Mouse (Mus musculus) right cerebral cortex, postnatal 4 days (tissue): ENCODE data around the gene Slit1.

Experiments
- DNase-seq: peaks from one replicate; pipeline ENCODE4 v3.0.0-alpha.2; 2022

The Slit1 gene

DNA sequence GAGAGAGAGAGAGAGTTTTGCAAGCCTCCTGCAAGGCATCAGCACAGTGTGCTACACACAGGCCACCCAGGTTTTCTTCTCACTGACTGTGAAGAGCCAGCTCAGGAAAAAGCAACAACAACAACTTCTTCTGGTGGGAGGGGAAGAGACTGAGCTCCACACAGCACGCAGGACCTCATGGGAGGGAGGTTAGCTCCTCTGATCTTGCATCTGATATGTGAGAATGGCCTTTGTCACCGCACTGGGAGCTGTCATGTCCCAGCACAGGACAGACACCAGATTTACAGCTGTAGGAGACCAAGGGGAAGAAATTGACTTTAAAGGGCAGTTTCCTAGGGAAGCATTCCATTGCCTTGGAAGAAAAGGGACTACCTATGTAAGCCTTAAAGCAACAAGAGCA, 20.1 kb downstream of the Slit1 start:
- DNase-seq: no peak

DNA sequence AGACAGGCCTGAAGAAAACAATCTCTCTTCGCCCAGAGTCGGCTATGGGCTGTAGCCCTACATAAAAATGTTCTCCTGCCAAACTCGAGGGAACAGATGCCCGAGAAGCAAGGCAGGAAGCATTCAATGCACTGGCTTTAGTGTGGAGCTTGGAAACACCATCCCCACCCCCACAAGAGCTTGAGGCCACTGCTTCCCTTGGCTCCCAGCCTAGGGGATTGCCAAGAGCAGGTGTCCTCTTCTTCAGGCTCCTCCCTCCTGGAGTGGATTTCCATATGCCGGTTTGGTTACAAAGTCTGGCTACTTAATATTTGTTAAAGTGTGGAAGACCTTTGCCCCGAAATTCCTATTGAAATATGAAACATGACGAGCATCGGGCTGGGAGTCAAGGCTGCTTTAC, 24.0 kb downstream of the Slit1 start:
- DNase-seq: no peak

DNA sequence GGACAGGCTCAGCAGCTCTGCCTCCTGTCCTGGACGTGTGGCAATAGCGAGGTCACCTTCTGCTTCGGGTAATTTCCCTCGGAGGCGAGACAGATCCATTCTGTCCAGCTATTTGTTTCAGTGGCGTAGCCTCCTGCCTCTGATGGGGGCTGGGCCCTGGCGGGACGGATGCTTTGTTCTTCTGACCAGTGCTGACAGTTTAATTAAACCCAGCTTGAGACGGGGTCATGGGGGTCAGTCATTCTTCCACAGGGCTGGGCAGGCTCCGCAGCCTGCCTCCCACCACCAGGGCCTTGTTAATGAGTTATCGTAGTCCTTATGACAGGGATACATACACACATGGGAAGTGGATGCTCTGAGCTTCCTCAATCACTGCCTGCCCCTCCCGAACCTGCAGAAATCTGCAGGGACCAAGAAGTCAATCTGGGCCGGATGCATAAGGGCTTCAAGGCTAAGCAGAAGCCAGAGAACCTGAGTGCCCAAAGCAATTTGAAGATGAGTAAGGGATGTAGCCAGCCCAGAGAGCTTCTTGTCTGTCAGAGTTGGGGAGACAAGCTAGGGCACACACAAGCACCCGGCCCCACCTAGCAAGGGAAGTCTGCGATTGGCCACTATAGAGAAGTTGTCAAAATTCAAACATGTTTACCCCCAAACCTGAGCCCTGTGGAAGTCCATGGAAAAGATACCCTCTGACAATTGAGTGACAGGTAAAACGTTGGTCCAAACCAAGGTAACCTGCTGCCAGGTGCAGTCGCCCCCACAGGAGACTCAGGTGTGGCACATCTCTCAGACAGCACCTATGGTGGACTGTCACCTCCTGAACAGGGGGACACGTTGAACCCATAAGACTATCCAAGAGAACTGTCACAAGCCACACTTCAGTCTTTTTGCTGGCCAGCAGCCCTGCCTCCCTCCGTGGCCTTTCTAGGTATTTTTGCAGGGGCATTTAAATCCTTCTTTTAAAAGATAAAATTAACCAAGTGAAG, 26.9 kb downstream of the Slit1 start:
- DNase-seq: no peak

DNA sequence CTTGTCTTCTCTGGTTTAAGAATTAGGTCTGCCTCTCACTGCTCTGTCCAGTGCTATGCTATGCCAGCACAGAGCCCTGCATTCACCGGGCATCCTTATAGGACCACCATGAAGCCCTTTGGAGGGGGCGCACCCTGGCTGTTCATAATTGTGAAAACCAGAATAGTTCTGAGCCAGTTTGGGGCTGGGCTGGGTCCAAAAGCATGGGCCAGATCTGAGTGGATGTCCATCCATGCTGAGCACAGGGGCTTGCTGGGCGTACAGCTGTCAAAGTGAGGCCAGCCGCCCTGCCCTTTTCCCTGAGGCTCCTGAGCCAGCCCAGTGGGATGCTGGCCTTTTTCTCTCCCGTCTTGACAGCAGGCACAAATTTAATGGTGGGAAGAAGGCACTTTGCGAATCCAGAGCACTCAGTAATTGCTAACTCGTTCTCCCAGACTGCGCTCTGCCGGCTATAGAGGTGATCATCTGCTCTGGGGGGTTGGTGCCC, 29.0 kb downstream of the Slit1 start:
- no peak for DNase-seq

DNA sequence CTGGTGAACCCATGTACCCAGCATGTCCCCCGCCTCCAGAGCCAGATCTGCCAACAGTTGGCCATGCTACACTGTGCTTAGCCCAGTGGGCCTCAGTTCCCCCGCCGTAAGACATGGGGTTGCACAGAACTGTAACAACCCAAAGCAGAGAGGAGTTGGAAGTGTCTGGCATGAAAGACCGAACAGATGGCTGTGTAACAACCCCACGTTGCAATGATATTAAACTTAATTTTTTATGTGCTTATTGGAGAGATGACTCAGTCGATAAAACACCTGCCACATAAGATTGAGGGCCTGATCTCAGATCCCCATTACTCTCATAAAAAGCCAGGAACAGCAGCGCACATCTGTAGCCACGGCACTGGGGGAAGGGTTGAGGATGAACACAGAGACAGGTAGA, 30.6 kb downstream of the Slit1 start:
- DNase-seq: no peak

DNA sequence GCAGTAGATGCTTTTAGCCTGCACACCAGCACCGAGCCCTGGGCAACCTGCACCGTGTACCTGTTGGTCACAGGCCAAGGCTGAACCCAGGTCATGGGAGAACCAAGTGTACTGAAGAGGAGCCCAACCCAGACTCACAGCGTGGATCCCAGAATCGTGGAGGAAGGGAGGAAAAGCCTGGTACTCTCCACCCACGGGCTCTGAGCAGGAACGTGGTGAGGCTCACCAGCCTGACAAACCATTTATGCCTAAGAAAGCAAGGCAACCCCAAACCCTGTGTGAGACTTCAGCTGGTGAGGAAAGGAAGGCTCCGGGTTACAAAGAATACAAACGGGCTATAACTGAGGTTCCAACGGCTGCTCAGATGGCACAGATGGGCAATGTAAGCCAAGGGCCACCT, 31.8 kb downstream of the Slit1 start:
- no peak for DNase-seq

DNA sequence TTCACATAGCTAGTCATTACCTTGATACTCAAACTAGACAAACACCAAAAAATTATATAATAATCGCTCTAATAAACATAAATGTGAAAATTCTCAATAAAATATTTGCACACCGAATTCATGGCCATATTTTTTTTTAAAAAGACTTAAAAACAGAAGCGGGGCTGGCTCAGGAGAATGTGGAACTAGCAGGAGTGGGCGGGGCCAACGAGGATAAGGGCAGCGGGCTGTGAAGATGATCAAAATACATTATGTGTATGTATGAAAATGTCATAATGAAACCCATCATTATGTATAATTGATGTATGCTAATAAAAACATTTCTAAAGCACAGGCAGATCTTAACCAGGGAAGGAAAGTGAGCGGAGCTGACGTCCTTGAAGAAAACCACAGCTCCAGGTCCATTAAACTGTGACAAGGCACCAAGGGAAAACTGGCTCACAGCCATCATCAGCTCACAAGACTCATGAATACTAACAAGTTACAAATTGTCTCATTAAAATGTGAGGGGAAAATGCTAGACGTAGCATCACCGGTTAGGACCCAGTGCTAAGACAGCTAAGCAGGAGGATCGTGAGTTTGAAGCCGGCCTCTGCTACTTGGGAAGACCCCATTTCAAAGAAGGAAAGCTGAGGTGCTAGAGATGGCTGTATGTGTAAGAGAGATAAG, 33.8 kb downstream of the Slit1 start:
- no peak for DNase-seq

DNA sequence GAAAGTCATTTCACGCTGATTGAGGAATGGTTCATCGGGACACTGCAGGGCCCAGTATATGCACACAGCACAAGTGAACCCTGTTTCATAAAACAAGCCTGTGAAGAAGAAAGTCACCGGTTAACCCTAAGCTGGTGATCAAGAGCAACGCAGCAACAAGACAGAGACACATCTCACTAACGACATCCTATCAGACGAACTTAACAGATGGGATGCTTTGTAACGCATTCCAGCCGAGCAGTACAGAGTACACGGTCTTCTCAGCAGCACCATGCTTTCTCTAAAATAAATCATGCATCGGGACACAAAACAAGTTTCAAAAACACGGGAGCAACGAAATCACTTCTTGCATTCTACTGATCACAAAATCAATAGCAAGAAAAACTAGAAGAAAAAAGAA, 35.6 kb downstream of the Slit1 start:
- no peak for DNase-seq

DNA sequence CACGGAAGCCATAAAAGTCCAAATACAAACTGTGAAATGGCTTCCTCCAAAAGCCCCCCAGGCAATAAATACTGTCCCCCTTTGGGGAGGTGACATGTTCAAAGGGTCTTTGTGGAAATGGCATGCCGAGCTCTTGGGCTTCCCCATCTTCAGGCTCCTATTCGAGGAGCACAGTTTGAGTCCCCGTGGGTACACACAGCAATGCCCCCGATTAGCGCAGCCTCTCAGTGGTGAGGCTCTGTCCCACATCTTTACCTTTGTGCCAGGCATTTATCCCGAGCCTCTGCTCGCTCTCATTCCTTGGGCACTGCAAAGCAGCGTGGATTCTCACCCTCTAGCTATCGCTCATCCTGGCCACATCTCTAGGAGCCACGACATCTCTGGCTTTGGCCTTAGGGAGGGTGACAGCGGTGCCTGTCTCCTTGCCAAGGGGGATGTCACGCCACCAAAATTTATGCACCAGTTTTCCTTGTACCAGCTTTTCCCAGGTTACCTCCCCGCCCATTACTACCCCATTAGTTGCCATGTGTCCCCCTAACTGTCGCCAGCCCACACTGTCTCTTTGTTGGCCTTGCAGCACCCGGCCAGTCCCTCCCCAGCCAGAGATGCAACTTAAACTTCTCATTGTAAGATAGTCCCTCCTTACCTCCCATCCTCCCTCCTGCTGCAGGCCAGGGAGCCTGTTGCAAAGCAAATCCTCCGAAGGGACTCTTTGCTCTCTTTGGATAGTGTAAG, 37.2 kb downstream of the Slit1 start:
- no peak for DNase-seq

DNA sequence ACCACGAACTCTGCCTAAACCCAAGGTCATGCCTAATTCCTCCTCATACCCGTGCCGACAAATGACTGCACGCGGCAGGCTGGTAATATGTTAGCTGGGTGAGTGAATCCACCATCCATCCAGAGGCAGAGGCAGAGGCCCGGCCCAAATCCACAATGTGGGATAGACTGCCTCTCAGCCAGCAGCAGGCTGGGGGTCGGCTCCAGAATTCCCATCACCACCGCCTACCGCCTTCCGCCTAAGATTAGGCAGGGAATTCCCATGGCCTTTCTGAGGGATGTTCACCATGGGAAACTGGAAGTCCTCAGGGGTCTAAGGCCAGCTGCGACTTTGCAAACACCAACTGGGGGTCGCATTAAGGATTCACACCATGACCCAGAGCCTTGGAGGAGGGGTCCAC, 38.0 kb downstream of the Slit1 start:
- DNase-seq: no peak

DNA sequence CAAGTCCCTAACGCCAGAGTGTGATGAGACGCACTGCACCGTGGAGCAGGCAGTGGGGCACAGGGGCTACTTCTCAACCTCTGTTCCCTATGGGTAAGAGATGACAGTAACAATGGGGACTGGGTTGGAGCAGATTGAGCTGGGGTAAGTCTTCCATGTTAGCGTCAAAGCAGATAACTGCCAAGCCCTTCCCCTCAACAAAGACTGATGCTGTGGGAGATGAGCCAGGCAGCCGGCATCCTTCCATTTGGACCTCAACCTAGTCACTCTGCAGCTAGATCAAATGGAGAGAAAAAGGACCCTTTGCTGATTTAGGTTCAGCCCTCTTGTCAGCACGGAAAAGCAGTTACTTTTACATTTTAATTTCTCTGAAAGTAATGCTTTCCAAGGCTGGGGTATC, 40.8 kb downstream of the Slit1 start:
- no peak for DNase-seq

DNA sequence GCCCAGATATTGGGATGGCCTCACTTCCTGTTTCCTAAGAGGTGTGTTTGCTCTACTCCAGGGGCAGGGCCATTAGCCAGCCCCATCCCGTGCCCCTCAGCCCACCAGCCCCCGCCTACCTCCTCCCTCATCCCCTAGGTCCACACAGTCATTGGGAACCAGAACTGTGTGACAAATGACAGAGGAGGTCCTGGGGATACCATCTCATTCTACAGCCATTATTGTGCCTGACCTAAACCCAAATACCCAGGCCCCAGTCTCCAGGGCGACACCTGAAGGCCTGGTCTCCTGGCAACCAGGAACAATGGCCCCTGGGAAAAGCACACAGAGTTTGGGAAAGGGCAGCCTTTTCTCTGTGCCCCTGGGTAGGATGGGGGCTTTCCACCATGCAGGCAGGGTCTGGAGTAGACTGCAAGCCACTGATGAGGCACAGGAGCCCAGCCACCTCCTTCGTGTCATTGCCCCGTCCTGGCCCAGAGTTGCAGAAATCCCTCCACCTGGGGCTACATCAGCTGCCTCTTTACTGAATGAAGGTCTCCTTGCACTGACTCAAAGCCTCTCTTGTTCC, 44.5 kb downstream of the Slit1 start:
- DNase-seq: no peak

DNA sequence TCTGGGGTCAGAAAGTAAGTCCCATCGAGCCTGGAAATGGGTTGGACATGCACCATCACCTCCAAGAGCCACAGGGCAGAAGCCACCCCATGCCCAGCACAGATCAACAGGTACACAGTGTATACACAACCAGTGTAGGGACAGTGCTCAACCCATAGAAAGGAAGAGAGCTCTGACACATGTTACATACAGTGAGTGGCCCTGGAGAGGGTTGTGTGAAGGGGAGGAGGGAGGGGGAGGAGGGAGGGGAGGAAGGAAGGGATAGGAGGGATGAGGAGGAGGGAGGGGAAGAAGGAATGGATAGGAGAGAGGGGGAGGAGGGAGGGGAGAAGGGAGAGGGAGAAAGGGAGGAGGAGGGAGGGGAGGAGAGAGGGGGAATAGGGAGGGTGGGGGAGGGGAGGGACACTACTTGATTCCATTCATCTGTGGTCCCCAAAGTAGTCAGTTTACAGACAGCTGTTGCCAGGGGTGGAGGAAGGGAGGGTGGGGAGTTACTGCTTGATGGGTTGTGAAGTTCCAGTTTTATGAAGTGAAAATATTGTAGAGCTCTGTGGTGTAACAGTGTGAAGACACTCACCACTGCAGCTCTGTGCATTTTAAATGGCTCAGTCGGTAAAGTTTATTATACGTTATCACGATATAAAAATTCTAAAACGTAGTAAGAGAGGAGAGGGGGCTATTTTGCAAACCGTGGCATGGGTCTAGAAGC, 45.5 kb downstream of the Slit1 start:
- no peak for DNase-seq

DNA sequence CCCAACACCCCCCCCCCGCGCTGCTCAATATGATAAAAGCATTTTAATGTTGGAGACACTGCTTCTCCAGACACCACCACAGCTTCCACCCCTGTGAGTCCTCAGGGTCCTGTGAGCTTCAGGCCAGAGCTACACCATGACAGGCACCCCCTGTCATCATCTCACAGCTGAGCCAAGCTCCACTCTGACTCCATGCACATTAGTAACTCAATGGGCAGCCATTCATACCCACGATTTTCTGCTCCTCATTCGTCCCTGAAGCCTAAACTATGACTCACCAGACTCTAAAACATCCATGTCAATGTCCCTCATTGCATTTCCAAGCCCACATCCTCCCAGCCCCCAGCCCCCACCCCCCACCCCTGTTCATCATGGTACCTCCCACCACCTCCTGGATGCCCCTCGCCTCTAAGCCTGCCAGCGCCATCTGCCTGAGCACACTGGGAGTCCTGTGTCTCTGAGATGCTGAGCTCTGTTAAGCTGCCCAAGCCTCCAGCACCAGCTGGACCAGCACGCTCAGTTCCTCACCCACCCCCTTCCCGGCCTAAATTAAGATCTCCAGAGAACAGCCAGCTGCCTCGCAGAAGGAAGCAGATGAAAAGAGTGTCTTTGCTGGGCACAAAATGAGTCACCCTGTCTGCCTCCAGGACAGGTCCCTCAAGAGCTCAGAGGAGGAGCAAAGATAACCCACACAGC, 46.2 kb downstream of the Slit1 start:
- peak; percentile 59 for DNase-seq

DNA sequence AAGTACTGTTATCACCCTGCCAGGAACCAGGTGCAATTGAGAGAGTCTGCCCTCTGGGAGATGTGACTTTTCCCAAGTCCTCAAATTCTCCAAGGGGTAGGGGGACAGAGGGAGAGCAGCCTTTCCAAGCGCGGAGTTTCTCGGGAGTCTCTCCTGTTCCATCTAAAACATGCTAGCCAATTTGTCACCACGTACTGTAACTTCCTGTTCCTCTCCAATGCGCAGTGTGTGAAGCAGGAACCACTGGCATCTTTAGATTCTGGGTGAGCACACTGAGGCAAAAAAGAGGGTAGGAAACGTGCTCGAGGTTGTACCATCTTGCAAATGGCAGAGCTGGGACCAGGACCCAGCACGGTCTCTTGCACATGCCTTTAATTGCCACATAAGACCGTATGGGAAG, 47.0 kb downstream of the Slit1 start:
- no peak for DNase-seq

DNA sequence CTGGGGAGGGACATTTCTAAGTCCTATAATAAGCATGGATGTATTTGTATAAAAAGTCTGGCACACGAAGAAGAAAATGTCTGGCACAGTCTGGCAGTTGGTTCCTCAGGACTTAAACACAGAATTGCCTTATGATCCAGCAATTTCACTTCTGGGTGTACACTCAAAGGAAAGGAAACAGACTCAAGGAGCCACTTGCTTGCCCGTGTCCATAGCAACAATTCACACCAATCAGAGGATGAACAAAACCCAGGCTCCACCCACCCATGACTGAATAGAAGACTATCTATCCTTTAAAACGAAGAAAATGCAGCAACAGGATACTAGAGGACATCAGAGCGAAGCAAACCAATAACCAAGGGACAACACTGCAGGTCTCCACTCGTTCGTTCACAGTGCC, 48.4 kb downstream of the Slit1 start:
- no peak for DNase-seq

DNA sequence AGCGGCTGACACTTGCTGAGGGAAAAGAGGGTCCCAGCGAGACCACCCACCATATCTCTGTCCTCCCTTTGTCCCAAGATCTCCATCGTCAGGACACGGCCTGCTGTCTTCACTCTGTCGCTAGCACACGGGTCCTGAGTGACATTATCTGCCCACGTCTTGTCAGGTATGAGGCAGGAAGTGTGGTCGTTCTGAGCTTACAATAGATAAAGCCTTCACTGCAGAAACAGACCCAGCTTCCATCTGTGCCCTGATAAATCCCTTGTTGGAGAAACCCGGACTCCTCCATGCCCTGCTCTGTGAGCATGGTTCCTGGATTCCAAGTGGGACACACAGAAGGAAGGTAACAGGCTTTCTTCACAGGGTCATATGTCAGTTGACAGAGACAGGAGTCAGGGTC, 48.9 kb downstream of the Slit1 start:
- DNase-seq: no peak

DNA sequence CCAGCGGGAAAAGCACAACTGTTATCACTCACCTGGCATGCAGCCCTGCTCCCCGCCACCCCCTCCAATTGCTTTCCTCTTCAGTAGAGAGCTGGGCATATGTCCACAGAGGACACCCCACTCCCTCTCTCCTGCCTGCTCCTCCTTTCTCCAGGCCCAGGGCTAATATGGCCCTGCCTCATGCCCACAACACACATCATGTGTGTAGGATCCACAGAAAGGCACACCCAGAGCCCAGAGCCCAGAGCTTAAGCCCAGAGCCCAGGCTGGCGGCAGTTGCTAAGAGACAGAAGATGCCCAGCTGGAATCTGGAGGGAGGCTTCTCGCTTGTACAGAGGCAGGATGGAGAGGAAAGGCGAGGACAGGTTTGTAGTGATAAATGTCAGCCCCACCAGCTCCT, 49.7 kb downstream of the Slit1 start:
- no peak for DNase-seq

DNA sequence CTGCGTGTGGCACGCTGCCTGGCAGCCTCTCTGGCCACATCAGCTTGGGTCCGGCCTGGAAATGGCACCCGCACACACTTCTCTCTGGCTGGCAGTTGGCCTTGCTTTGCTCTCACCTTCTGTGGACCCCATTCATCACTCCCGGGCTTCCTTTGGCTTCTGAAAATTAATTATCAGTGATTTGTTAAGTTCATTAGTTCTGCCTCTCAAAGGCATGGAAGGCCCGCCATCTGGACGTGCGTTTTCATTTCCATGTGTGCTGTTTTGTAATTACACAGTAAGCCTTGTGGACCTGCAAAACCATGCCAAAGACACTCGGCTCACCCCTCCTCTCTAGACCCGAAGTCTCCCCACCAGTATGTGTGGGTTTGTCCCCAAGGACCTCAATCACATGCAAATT, 53.4 kb downstream of the Slit1 start:
- DNase-seq: no peak

DNA sequence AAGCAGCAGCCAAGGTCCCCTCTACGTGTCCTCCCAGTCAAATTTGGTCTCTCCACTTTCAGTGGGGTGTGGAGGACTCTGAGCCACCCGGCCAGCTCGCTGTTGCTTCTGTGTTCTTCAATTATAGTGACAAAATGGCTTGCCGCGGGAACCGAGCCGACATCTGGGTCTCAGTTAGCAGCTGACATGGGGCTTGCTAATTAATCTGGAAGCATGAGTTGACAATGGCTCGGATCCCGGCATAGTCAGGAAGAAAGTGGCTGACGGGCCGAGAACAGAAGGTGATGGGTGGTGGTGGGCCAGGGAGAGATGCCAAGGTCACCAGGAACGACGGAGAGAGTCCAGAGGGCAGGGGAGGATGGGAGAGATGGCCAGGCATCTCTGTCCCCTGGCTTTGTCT, 55.2 kb downstream of the Slit1 start:
- DNase-seq: peak; percentile 43

DNA sequence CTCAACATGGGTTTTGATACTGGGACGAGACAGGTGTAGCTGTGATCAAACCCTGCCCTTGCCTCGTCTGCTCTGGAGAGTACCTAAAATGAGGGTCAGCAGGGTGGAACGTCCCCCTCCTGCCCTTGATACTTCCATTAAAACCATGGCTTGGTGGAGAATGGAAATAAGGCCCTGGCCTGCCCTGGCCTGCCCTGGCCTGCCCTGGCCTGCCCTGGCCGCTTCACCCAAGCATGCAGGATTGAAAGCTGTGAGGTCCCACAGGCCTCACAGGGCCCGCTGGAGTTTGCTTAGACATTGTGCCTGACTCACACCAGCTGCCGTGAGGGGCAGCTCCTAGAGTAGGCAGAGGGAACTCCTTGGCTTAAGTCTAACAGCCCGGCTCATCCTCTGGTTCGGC, 55.6 kb downstream of the Slit1 start:
- DNase-seq: no peak

DNA sequence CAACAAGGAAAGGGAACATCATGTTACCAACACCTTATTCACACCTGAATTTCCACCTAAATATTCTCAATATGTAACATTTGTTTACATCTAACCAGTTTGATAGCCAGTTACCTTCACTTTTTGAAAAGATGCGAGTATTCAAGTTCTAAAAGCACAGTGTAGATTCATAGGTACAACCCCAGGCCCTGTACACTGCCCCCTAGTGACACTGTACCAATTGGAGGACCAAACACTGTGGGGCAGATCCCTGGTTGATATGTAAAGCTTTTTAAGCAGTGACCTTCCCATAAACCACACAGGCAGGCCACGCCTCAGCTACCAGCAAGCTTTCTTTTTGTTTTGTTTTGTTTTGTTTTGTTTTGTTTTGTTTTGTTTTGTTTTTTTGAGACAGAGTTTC, 57.3 kb downstream of the Slit1 start:
- no peak for DNase-seq
